ENCODE assay signal across 11 mouse cellular contexts in the genomic region with DNA sequence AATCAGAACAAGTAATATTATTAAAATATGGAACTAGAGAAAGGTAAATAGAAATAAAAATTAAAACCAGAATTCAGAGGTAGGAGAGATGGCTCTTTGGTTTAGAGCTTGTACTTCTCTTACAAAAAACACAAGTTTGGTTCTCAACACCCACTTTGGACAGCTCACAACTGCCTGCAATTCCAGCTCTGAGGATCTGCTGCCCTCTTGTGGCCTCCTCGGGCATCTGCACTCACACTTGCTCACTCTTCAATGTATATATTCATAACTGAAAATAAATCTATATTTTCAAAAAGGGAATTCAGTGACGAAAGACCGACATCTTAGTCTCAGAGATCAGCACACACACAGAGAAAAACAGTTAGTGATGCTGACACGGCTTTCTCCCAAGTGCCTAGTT.
DNase-seq lines count a peak whose midpoint lies in the region; ATAC-seq and TF ChIP-seq lines count a peak whose summit lies in the region.
"Had no signal": no experiment of that assay in that cellular context is flagged by ENCODE, and none has a peak within 500 bp of the region (broad histone marks: within the 10 kb centered on the region; RNA-seq: fewer than 3 reads in every experiment).

No protein-coding gene starts in this region.

- no peak overlapping the region for H3K4me2 ChIP-seq in intestine, postnatal 0 days (replicated peaks; ENCODE audit: low read depth)
- H3K4me2 ChIP-seq in intestine, embryonic 15.5 days (replicated peaks) = no peak overlapping the region
- H3K4me2 ChIP-seq: embryonic facial prominence, embryonic 12.5 days; hindbrain, embryonic 15.5 days; midbrain, embryonic 12.5 days had no signal

- H3K9ac ChIP-seq in intestine, postnatal 0 days (ENCODE audit: low read depth, low read length) = no peak overlapping the region
- no peak overlapping the region for H3K9ac ChIP-seq in intestine, embryonic 15.5 days
- H3K9ac ChIP-seq: embryonic facial prominence, embryonic 12.5 days; hindbrain, embryonic 15.5 days; midbrain, embryonic 12.5 days had no signal

- no peak overlapping the region for H3K4me3 ChIP-seq in intestine, postnatal 0 days (ENCODE audit: low read depth, low read length)
- no peak overlapping the region for H3K4me3 ChIP-seq in intestine, embryonic 15.5 days (replicated peaks)
- H3K4me3 ChIP-seq: embryonic facial prominence, embryonic 12.5 days; hindbrain, embryonic 15.5 days; midbrain, embryonic 12.5 days had no signal

- no peaks in the 10 kb centered on the region for H3K27me3 ChIP-seq in intestine, postnatal 0 days (replicated peaks; ENCODE audit: control insufficient read depth, insufficient read depth, low read length)
- H3K27me3 ChIP-seq in intestine, embryonic 15.5 days (replicated peaks) = no peaks in the 10 kb centered on the region
- H3K27me3 ChIP-seq: embryonic facial prominence, embryonic 12.5 days; hindbrain, embryonic 15.5 days; midbrain, embryonic 12.5 days had no signal

- H3K27ac ChIP-seq in intestine, postnatal 0 days (ENCODE audit: low read depth, low read length) = no peak overlapping the region
- H3K27ac ChIP-seq in intestine, embryonic 15.5 days = no peak overlapping the region
- H3K27ac ChIP-seq: embryonic facial prominence, embryonic 12.5 days; hindbrain, embryonic 15.5 days; midbrain, embryonic 12.5 days had no signal

- H3K4me1 ChIP-seq in intestine, postnatal 0 days (replicated peaks; ENCODE audit: control insufficient read depth, insufficient read depth, low read length) = no peaks in the 10 kb centered on the region
- no peaks in the 10 kb centered on the region for H3K4me1 ChIP-seq in intestine, embryonic 15.5 days (replicated peaks)
- H3K4me1 ChIP-seq: embryonic facial prominence, embryonic 12.5 days; hindbrain, embryonic 15.5 days; midbrain, embryonic 12.5 days had no signal

- DNase-seq in A20 (ENCODE audit: low read depth, low spot score) (peak; percentile 3), R1 (ENCODE audit: low read depth, low spot score) (peak; percentile 63), MN1 (ENCODE audit: low spot score) (no peak)
- peak; percentile 11 for DNase-seq in induced T-regulatory cell, adult 2 months (ENCODE audit: low read depth)
- DNase-seq in urinary bladder, postnatal 36 days (ENCODE audit: low spot score in 2 of 2) = no peak

- 66% methylated on average over 4 of the region's 4 CpGs for WGBS in intestine, postnatal 0 days
- 75% methylated on average over 4 of the region's 4 CpGs for WGBS in intestine, embryonic 15.5 days

- TF ChIP-seq CTCF in intestine, postnatal 0 days (IDR thresholded peaks at IDR 0.05; ENCODE audit: low read depth) = peak; percentile 78

- H3K9me3 ChIP-seq in intestine, postnatal 0 days (ENCODE audit: control insufficient read depth) = no peaks in the 10 kb centered on the region
- H3K9me3 ChIP-seq in intestine, embryonic 15.5 days = no peaks in the 10 kb centered on the region
- H3K9me3 ChIP-seq: embryonic facial prominence, embryonic 12.5 days; hindbrain, embryonic 15.5 days; midbrain, embryonic 12.5 days had no signal

- H3K36me3 ChIP-seq in intestine, postnatal 0 days (ENCODE audit: control insufficient read depth, insufficient read depth) = no peaks in the 10 kb centered on the region
- no peaks in the 10 kb centered on the region for H3K36me3 ChIP-seq in intestine, embryonic 15.5 days
- H3K36me3 ChIP-seq: embryonic facial prominence, embryonic 12.5 days; hindbrain, embryonic 15.5 days; midbrain, embryonic 12.5 days had no signal

- no peak for ATAC-seq in intestine, postnatal 0 days
- ATAC-seq in intestine, embryonic 15.5 days = no peak
- ATAC-seq in activated CD4-positive, CD25-positive, alpha-beta regulatory T cell, adult 4 months = no peak

Comparison
In these comparisons a context has a peak if more than half of its experiments do, and no peak if none do; other contexts are left out.
1. DNase-seq: peak in A20 (single experiment), R1 (single experiment) and induced T-regulatory cell, adult 2 months (single experiment); none in urinary bladder, postnatal 36 days (0 of 2) and MN1 (single experiment).